Mouse (Mus musculus) cerebellum, postnatal 10 days (tissue): ENCODE data around the gene Klrb1b.
"Not testable (repeated sequence)": the region's sequence is repeated elsewhere in the genome, so short reads cannot be mapped to it uniquely, and the experiment has no call there.

Experiments used
- DNase-seq, 2 experiments: peaks; one replicate each; pipeline ENCODE4 v3.0.0; 2021; ENCODE audit warnings: mixed read lengths in 2 of 2

The Klrb1b gene

GRCm38 (mm10) chr6:128840669-128841068, 14.5 kb upstream of the Klrb1b start:
- DNase-seq = not testable (repeated sequence)

- peak; percentile 29 to 41 for DNase-seq
Observed at GRCm38 (mm10) chr6:128839921-128840320, 13.8 kb upstream of the Klrb1b start.

DNA sequence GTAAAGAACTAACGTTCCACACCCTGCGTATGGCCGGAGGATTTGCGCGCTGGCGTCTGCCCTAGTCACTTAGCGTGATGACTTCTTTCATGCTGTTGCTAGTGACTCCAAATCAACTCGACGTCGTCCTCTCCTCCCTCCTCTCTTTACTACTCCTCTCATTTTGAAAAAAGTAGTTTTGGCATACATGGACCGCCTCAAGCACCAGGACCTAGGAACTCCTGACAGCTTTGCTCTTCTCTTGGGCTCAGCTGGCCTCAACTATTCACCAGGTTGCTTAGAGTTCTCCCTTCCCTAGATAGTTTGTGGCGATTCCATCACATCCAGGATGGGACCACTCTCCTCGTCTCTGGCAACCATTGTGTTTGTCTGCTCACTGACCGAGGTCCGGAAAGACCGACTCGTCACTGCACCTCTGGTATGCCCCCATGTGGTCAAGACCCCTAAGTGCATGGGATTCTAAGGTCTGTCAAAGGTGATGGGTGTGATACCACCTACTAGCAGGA, 13.2 kb upstream of the Klrb1b start:
- DNase-seq = peak; percentile 92 to 93

GRCm38 (mm10) chr6:128838342-128839265, 12.5 kb upstream of the Klrb1b start:
- peak; percentile 87 to 92 for DNase-seq

- DNase-seq = peak; percentile 64 to 74
Observed at GRCm38 (mm10) chr6:128837454-128838341, 11.6 kb upstream of the Klrb1b start.

GRCm38 (mm10) chr6:128836955-128837334, 10.8 kb upstream of the Klrb1b start:
- DNase-seq = no peak

DNA sequence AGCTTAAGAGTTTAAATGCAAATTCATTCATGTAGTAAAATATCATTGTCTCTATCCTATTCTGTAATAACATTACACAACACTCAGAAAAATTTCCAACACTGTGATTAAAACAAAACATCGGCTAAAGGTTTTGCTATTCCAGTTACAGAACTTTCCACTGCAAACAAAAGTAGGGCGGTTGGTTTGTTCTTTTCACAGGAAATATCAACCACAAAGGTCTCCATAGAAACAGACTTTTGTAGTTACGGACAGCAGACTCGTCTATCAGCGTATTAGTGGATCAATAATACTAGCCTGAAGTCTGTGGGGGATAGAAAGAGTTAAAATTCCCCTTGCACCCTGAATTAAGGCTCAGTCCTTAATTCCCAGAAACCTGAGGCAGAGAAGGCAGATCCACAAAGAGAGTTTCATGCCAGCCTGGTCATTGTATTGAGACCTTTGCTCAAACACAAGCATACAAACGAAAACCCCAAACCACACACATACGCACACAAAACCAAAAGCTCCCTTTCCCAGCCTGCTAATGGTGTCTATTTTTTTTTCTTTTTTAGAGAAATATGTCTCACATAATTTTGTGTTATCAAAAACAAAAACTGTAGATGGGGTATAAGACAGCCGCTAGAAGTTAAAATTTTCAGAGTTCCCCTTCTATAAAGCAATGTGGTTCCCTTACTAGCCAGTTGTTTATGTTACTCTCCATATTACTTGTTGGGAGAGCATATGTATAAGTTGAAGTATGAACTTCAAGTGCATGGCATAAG, 10.2 kb upstream of the Klrb1b start:
- DNase-seq = no peak

- DNase-seq = no peak
Observed at GRCm38 (mm10) chr6:128835571-128835970, 9.4 kb upstream of the Klrb1b start.

DNA sequence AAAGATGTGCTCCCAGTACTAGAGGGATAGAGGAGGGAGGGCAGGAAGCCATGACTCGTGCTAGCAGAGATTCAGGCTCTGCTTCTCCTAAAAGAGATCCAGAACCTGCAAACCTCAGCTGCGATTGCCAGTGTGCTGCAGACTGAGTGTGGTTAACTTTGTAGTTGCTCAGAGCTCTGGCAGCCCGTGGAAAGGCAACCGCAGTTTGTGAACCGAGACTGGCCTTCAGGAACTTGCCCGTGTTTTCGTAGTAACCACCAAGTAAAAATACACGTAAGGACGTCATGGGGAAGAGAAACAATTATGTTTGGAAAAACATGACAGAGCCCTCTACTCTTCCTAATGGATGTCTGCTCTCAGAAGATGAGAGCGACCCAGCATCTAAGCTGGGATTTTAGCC, 6.9 kb upstream of the Klrb1b start:
- DNase-seq = no peak

DNA sequence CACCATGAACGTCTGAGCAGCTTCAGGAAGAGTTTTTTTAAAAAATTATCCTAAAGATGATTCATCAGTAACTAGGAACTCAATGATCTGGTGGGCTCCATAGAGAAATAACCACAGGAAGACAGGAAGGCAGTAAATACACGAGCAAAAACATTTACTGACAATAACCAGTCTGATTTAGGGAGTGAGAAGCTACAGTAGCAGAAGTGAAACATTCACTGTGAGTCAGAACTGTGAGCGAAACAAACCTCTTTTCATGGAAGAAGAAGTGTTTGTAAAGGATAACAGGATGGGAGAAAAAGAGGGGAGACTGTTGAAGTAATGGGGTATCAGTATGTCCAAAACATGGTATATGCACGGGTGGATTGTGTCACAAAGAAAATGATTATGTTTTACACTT, 3.7 kb upstream of the Klrb1b start:
- no peak for DNase-seq

- no peak for DNase-seq
Observed at GRCm38 (mm10) chr6:128826781-128827180, 650 bp upstream of the Klrb1b start.

GRCm38 (mm10) chr6:128818083-128818802, 7.9 kb downstream of the Klrb1b start:
- no peak for DNase-seq

GRCm38 (mm10) chr6:128808532-128808931, 17.6 kb downstream of the Klrb1b start:
- DNase-seq = peak; percentile 33 to 41

- DNase-seq = peak; percentile 41 to 51
Observed at GRCm38 (mm10) chr6:128807021-128807420, 19.1 kb downstream of the Klrb1b start.

- DNase-seq = peak; percentile 84
Observed at GRCm38 (mm10) chr6:128804823-128805640, 21.1 kb downstream of the Klrb1b start.

- DNase-seq = peak; percentile 98 to 99
Observed at GRCm38 (mm10) chr6:128802999-128803857, 22.9 kb downstream of the Klrb1b start.

DNA sequence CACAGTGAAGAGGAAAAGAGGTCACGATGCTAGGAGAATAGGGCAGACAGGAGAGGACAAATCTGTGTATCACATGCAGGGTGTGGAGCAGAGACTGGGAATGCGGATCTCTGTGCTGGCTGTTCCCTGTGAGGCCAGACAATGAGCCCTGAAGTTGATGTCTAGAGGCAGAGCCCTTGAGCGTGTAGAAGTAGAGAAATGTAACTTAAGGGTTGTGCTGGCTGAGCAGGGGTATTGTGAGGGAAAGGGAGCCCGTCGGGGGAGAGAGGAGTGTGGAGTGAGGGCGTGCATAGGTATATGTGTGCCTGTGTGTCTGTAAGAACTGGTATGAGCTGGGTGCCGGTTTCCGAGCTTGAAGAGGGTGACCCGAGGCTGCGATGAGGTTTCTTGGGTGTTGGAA, 23.6 kb downstream of the Klrb1b start:
- DNase-seq = peak in 1 of 2 experiments; percentile 60

- not testable (repeated sequence) for DNase-seq
Observed at GRCm38 (mm10) chr6:128800696-128801095, 25.4 kb downstream of the Klrb1b start.

- no peak for DNase-seq
Observed at GRCm38 (mm10) chr6:128799896-128800270, 26.2 kb downstream of the Klrb1b start.
